Mouse (Mus musculus) urinary bladder, postnatal 0 days (tissue): ENCODE measurements around the gene Hikeshi. TPM values are rescaled to one million over a fixed set of nuclear protein-coding genes. Genes with fewer than 3 reads are reported as not detected.

ENCODE experiments used
- polyA plus RNA-seq: library from polyadenylated mRNA; unstranded; fragments of >200 nt; fragmentation: Nextera tagmentation; extraction: Ambion mirVana; gene quantifications from 2 replicates; pipeline ENCODE4 v1.2.1, GENCODE M21; 2015

The Hikeshi gene
- polyA plus RNA-seq, result 107 and 127 TPM in 2 replicates

DNA sequence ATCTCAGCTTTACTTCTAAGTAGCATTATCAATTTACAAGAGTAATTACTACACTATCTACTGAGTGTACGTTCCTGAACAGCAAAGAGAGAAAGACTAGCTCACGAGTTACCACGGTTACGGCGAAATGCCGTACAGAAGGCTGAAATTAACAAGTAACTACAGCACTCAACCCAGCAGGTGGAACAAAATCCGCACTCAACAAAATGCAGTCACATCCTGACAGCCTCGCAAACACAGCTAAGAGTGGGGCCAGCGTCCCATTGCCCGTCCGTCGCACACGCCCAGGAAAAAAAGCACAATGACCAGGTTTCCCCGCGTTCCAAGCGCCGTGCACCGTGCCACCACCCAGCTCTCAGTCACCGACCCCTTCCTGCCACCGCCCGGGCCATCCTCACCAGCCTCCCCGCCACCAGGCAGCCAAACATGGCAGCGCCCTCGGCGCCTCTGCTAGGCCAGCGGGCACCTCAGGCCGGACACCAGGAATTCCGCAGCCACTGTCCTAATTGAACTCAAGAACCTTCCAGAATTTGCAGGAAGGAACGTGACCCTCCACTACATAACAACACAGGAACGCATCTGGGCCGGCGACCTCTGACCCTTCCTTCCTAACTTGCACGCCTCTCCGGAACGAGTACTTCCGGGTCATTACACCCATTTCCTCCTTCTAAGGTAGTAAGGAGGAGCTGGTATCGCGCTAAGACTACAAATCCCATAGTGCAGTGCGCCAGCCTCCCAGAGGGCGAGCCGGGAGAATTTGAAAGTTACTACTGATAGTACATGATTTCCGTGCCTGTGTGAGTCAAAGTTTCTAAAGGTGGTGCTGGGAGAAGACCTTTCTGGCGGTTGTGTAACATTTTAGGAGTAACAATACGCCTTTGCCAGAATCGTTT is at the start of gene Hikeshi:
TSS of gene Hikeshi (minus strand) at position 634 of the 893 bp plus-strand sequence.

DNA sequence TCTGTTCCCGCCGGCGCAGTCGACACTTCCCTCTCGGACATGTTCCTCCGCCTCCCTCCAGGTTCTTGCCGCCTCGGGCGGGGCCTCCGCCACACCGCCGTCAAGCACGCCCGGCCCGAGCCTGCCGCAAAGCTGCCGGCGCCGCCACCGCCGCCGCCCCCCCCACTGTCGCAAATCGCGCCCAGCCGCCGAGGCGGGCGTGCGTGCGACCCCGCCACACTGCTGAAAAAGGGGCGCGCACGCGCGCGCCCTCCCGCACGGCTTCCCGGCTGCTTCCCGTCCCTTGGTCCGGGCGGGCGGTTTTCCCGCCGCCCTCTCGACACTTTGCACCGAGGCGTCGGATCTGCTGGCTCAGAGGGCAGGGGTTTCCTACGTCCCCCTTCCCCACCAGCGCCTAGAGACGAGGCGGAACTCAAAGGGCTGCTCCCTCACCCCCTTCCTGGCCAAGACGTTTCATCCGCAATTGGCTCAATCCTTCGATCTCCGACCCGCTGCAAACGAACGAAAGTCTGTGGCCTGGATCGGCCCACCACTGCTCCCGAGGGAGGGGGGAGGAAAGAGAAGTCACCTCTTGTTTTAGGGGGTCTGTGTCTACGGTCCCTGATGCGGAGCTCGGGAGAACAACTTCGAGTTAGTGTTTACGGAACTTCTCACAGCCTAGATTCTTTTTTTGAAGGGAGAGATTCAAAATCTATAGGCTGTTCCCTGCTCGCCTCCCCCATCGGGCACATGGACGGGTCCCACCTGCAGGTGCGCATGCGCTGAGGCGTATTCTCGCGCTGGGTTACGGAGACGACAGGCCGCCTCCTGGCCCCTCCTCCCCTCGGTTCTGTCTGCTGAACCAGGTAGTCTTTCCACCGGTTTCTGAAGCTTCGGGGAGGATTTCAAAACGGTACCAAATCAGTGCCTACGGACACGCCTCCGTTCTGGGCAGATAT is 39.8 kb upstream of the Hikeshi start, which contains the start of gene Eed:
TSS of gene Eed (minus strand) at position 499 of the 938 bp plus-strand sequence.

DNA sequence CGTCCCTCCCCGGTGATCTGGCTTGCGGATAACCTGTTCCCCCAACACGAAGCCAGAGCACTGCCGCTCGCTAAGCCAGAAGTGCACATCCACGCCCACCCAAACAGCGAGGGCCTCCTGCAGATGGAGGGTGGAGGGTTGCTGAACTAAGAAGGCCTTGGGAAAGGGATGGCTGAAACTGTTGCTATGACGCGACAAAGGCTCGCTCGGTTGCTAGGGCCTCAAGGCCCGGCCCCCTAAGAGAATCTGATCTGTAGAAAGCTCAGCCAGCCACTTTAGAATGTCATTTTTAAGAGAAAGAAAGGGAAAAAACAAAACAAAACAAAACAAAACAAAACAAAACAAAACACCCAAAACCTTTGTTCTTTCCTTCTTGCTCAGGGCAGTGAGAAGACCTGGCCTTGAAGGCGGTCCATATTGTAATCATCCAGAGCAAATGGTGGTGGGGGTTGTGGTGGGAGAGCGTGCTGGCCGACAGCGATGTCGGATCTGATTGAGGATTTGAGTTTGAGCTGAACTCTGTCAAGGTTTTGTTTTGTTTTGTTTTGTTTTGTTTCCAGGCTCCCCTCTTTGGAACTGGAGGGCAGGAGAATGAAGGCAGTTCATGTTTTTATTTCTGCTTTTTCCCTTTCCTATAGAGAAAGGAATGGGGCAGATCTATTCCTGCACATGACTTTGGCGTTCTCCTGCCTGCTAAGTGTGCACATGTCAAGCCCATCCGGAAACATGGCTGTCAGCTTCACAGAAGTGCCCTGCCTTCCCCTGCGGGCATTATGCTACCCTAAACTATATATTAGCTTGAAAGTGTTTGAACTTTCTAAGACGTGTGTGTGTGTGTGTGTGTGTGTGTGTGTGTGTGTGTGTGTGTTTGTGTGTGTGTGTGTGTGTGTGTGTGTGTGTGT is 37.3 kb downstream of the Hikeshi start, which contains the start of gene Ccdc81:
TSS of gene Ccdc81 (minus strand) at position 188 of the 902 bp plus-strand sequence.

Other genes with a start within 250 kb of the Hikeshi start
- not detected in 2 replicates for gene Ccdc81, start 37.6 kb downstream of the Hikeshi start, polyA plus RNA-seq
- gene Eed, start 39.8 kb upstream of the Hikeshi start, polyA plus RNA-seq, result 34.7 and 42.9 TPM in 2 replicates
- gene Picalm, start 189.0 kb upstream of the Hikeshi start, polyA plus RNA-seq, result 54.2 and 73.3 TPM in 2 replicates